Mouse (Mus musculus): ENCODE measurements around the gene Nek5. TPM values are rescaled to one million over a fixed set of nuclear protein-coding genes. Genes with fewer than 3 reads are reported as not detected.
A peak's percentile ranks its signal among the peaks of the same experiment; 100 is the strongest.

The Nek5 gene
- 0.26 and 0.62 TPM in 2 replicates for polyA plus RNA-seq (2015; fragmentation: Nextera tagmentation; extraction: Ambion mirVana)

GRCm38 (mm10) chr8:22124220-22125152, at the start of gene Nek5:
Gene Nek5, minus strand, starts transcription at chr8:22125053.
- Histone ChIP-seq H3K27me3 (no peaks in the 10 kb centered on the region), H3K4me1 (peaks cover 7% of the 10 kb centered on the region), H3K9me3 (replicated peaks) (no peaks in the 10 kb centered on the region), H3K36me3 (ENCODE audit: poor library complexity, severe bottlenecking) (peaks cover 30% of the 10 kb centered on the region), H3K9ac (peak within 1 kb of the TSS; percentile 50), H3K27ac (no peak within 1 kb of the TSS), H3K4me3 (peak within 1 kb of the TSS; percentile 42), H3K4me2 (peak within 1 kb of the TSS; percentile 82)
- under 1% methylated on average over 29 of the region's 29 CpGs for WGBS
- ATAC-seq = peak; percentile 86

DNA sequence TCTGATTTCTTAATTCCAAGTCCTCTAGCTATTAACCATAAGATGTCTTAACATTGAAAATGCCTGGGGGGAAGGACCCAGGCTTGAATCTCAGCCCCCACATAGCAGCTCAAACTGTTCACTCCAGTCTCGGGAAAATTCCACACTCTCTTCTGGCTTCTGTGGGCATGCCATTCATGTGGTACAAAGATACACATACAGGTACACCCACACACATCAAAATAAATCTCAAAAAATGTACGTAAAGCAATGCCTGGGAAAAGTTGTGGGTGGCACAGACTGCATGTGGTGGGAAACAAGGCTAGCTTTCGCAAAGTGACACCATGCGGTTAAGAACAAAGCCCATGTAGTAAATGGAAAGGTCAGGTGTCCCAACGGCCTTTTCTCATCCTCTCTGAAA, 44.3 kb upstream of the Nek5 start:
- H3K9me3 ChIP-seq (replicated peaks) = no peaks in the 10 kb centered on the region
- H3K27me3 ChIP-seq = no peaks in the 10 kb centered on the region
- peaks cover 39% of the 10 kb centered on the region for H3K36me3 ChIP-seq (ENCODE audit: poor library complexity, severe bottlenecking)
- no peak overlapping the region for H3K9ac ChIP-seq
- no peak overlapping the region for H3K4me2 ChIP-seq
- peaks cover 10% of the 10 kb centered on the region; the same call in 1 of the 2 replicates for H3K4me1 ChIP-seq
- WGBS = 88% methylated on average over 5 of the region's 5 CpGs
- no peak overlapping the region for H3K27ac ChIP-seq
- ATAC-seq = no peak
- no peak overlapping the region for H3K4me3 ChIP-seq

GRCm38 (mm10) chr8:22166080-22166603, 41.3 kb upstream of the Nek5 start, which contains the start of gene Nek3:
Gene Nek3, minus strand, starts transcription at chr8:22166435.
- Histone ChIP-seq H3K27ac (peak within 1 kb of the TSS; percentile 83), H3K36me3 (ENCODE audit: poor library complexity, severe bottlenecking) (peaks cover 31% of the 10 kb centered on the region), H3K9me3 (replicated peaks) (no peaks in the 10 kb centered on the region), H3K4me1 (peaks cover 10% of the 10 kb centered on the region; the same call in 1 of the 2 replicates), H3K9ac (peak within 1 kb of the TSS; percentile 64), H3K4me3 (peak within 1 kb of the TSS; percentile 55), H3K27me3 (no peaks in the 10 kb centered on the region), H3K4me2 (peak within 1 kb of the TSS; percentile 58)
- under 1% methylated on average over 35 of the region's 43 CpGs for WGBS
- peak; percentile 98 for ATAC-seq

- Histone ChIP-seq H3K4me2 (peak overlapping the region; percentile 58), H3K4me3 (peak overlapping the region; percentile 55), H3K9ac (peak overlapping the region; percentile 64), H3K27me3 (no peaks in the 10 kb centered on the region), H3K36me3 (ENCODE audit: poor library complexity, severe bottlenecking) (peaks cover 24% of the 10 kb centered on the region), H3K9me3 (replicated peaks) (no peaks in the 10 kb centered on the region), H3K4me1 (peaks cover 10% of the 10 kb centered on the region; the same call in 1 of the 2 replicates), H3K27ac (peak overlapping the region; percentile 83)
- WGBS = 56% methylated on average over 10 of the region's 10 CpGs
- ATAC-seq = peak; percentile 57
Observed at GRCm38 (mm10) chr8:22165251-22166079, 40.6 kb upstream of the Nek5 start.

- H3K9me3 ChIP-seq (replicated peaks) = no peaks in the 10 kb centered on the region
Observed at GRCm38 (mm10) chr8:22164431-22164830, 39.6 kb upstream of the Nek5 start.

DNA sequence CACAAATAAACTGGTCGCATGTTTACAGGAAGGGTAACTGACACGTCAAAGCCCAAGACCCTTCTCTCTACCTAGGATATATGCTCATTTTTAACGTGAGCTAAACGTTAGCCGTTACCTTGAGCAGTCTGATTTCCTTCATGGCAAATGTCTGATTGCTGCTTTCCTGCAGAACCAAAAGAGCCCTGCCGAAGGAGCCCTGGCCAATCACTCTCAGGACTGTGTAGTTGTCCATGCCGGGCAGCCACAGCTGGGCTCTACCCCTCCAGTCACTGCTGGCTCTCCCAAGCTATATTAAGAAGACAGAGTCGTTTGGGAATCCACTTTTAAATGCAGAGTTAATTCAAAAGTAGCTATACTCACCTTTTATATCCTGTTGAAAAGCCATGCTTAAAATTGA, 37.4 kb upstream of the Nek5 start:
- Histone ChIP-seq H3K4me3 (no peak overlapping the region), H3K9me3 (replicated peaks) (no peaks in the 10 kb centered on the region), H3K27me3 (no peaks in the 10 kb centered on the region), H3K36me3 (ENCODE audit: poor library complexity, severe bottlenecking) (peaks cover 10% of the 10 kb centered on the region), H3K4me2 (no peak overlapping the region), H3K9ac (no peak overlapping the region), H3K27ac (no peak overlapping the region), H3K4me1 (peaks cover 10% of the 10 kb centered on the region; the same call in 1 of the 2 replicates)
- WGBS = 91% methylated on average over 8 of the region's 8 CpGs
- no peak for ATAC-seq

More at GRCm38 (mm10) chr8:22164431-22164830, 39.6 kb upstream of the Nek5 start:
- H3K4me2 ChIP-seq = no peak overlapping the region
- no peak for ATAC-seq
- H3K4me3 ChIP-seq = no peak overlapping the region
- no peak overlapping the region for H3K27ac ChIP-seq
- H3K27me3 ChIP-seq = no peaks in the 10 kb centered on the region
- 95% methylated on average over 10 of the region's 10 CpGs for WGBS
- H3K36me3 ChIP-seq (ENCODE audit: poor library complexity, severe bottlenecking) = peaks cover 23% of the 10 kb centered on the region
- H3K9ac ChIP-seq = no peak overlapping the region
- H3K4me1 ChIP-seq = peaks cover 10% of the 10 kb centered on the region; the same call in 1 of the 2 replicates

- Histone ChIP-seq H3K4me3 (no peak overlapping the region), H3K9me3 (replicated peaks) (no peaks in the 10 kb centered on the region), H3K4me1 (no peaks in the 10 kb centered on the region), H3K27me3 (no peaks in the 10 kb centered on the region), H3K9ac (no peak overlapping the region), H3K27ac (no peak overlapping the region), H3K4me2 (no peak overlapping the region), H3K36me3 (ENCODE audit: poor library complexity, severe bottlenecking) (peaks cover 21% of the 10 kb centered on the region)
- 65% methylated on average over 3 of the region's 3 CpGs for WGBS
- no peak for ATAC-seq
Observed at GRCm38 (mm10) chr8:22150345-22150663, 25.5 kb upstream of the Nek5 start.

- WGBS = 91% methylated on average over 11 of the region's 11 CpGs
- Histone ChIP-seq H3K4me2 (no peak overlapping the region), H3K36me3 (ENCODE audit: poor library complexity, severe bottlenecking) (peaks cover 18% of the 10 kb centered on the region), H3K27me3 (no peaks in the 10 kb centered on the region), H3K9ac (no peak overlapping the region), H3K9me3 (replicated peaks) (no peaks in the 10 kb centered on the region), H3K27ac (no peak overlapping the region), H3K4me3 (no peak overlapping the region), H3K4me1 (no peaks in the 10 kb centered on the region)
- ATAC-seq = no peak
Observed at GRCm38 (mm10) chr8:22149643-22150344, 24.9 kb upstream of the Nek5 start.

- Histone ChIP-seq H3K4me3 (no peak overlapping the region), H3K4me1 (no peaks in the 10 kb centered on the region), H3K9ac (no peak overlapping the region), H3K9me3 (replicated peaks) (no peaks in the 10 kb centered on the region), H3K27ac (no peak overlapping the region), H3K4me2 (no peak overlapping the region), H3K27me3 (no peaks in the 10 kb centered on the region), H3K36me3 (ENCODE audit: poor library complexity, severe bottlenecking) (peaks cover 18% of the 10 kb centered on the region)
- no peak for ATAC-seq
- WGBS = 92% methylated on average over 7 of the region's 7 CpGs
Observed at GRCm38 (mm10) chr8:22148367-22148740, 23.5 kb upstream of the Nek5 start.

DNA sequence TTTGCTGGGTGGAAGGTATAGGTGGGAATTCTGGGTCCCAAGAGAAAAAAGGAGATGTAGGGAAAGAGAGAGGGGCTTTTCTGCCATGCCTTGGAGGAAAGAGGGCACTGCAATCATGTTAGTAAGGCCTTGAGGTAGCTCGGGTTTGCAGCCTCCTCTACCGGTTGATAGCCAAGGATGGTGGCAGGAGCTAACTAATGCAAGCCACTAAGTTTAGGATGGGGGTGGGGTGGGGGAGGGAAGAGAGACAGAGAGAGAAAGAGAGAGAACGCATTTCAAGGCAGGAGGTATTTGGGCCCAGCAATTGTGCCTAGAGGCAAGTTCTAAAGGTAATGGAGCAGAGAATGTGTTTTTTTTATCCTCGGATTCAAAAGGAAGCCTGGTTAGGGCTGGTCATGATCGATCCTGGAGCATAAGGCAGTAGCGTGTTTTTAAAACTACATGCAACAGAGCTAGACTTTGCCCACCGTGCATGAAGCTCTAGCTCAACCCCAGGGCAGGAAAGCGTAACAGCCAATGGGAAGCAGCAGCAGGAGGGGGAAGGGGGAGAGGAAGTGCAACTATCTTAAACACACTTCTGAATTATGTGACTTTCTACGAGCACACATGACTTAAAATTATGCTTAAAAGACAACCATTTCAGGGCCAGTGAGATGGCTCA, 23.0 kb upstream of the Nek5 start:
- 82% methylated on average over 9 of the region's 9 CpGs for WGBS
- H3K4me1 ChIP-seq = no peaks in the 10 kb centered on the region
- no peak overlapping the region for H3K9ac ChIP-seq
- no peaks in the 10 kb centered on the region for H3K27me3 ChIP-seq
- H3K36me3 ChIP-seq (ENCODE audit: poor library complexity, severe bottlenecking) = peaks cover 19% of the 10 kb centered on the region
- no peak overlapping the region for H3K27ac ChIP-seq
- H3K4me3 ChIP-seq = no peak overlapping the region
- no peaks in the 10 kb centered on the region for H3K9me3 ChIP-seq (replicated peaks)
- ATAC-seq = no peak
- no peak overlapping the region for H3K4me2 ChIP-seq

- Histone ChIP-seq H3K27me3 (no peaks in the 10 kb centered on the region), H3K27ac (no peak overlapping the region), H3K4me2 (no peak overlapping the region), H3K9ac (no peak overlapping the region), H3K36me3 (ENCODE audit: poor library complexity, severe bottlenecking) (peaks cover 31% of the 10 kb centered on the region), H3K4me3 (no peak overlapping the region), H3K9me3 (replicated peaks) (no peaks in the 10 kb centered on the region), H3K4me1 (no peaks in the 10 kb centered on the region)
- no peak for ATAC-seq
- WGBS = 85% methylated on average over 6 of the region's 6 CpGs
Observed at GRCm38 (mm10) chr8:22145831-22146230, 21.0 kb upstream of the Nek5 start.
